Mouse (Mus musculus) olfactory bulb, adult 2 months (tissue): ENCODE measurements around the gene BC025920.
A peak's percentile ranks its signal among the peaks of the same experiment; 100 is the strongest.

Experiments used
- CTCF ChIP-seq: fragments of 200-500 bp; IDR thresholded peaks from 2 replicates; pipeline ENCODE4 v1.5.1; 2012; ENCODE audit warnings: low read depth, mild to moderate bottlenecking, low read length, moderate library complexity; ENCODE audit not compliant: insufficient read depth
- POLR2A ChIP-seq: fragments of 200-500 bp; IDR thresholded peaks from 2 replicates; pipeline ENCODE4 v1.6.1; 2012; ENCODE audit warnings: mild to moderate bottlenecking, low read depth, low read length, moderate library complexity; ENCODE audit not compliant: insufficient read depth

DNA sequence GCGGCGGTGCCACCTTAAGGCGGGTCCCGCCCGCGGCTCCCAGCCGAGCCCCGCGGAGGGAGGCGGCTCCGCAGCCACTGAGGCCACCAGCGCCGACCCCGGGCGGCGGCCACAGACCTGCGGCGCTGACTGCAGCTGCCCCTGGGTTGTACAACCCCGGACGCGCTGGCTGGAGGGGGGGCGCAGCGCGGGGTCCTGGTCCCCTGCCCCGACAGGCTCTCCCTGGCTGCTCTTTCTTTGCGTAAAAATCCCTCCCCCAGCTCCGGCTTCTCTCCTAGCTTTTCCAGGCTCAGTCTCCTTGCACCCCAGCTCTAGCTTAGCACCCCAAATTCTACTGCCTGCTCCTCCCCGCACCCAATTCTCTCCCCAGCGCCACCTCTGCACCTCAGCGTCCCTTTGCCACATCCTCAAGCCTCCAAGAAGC, 30.9 kb upstream of the BC025920 start:
- TF ChIP-seq POLR2A (peak; percentile 49; the same call in 1 of the 2 replicates), CTCF (no peak)
